Mouse (Mus musculus): ENCODE results near the gene Nabp2. TPM values are rescaled to one million over a fixed set of nuclear protein-coding genes. Genes with fewer than 3 reads are reported as not detected.
A peak's percentile ranks its signal among the peaks of the same experiment; 100 is the strongest.

Gene Nabp2
- polyA plus RNA-seq, 1 experiment from 2014 or later, result 127 TPM

- H3K27me3 ChIP-seq (ENCODE audit: control insufficient read depth, insufficient read depth, low read length), result no peaks in the 10 kb centered on the region
- peaks cover 60% of the 10 kb centered on the region for H3K36me3 ChIP-seq (ENCODE audit: control insufficient read depth, insufficient read depth, low read length)
- no peaks in the 10 kb centered on the region for H3K4me1 ChIP-seq (ENCODE audit: control insufficient read depth, insufficient read depth, low read length)
- no peak overlapping the region for H3K27ac ChIP-seq (ENCODE audit: low read depth, low read length)
- no peaks in the 10 kb centered on the region for H3K9me3 ChIP-seq (ENCODE audit: control insufficient read depth, low read length)
- no peak overlapping the region for H3K9ac ChIP-seq (ENCODE audit: low read length)
- 0 out of 2 replicates have a peak, but pooled peaks have one; percentile 27 for ATAC-seq (ENCODE audit: insufficient read depth, low FRiP score, low TSS enrichment)
- WGBS, result 94% methylated on average over 7 of the region's 7 CpGs
- no peak for DNase-seq (ENCODE audit: low spot score)
- H3K4me2 ChIP-seq (ENCODE audit: low read depth), result no peak overlapping the region
- no peak overlapping the region for H3K4me3 ChIP-seq (ENCODE audit: low read depth, low read length)
Observed at GRCm38 (mm10) chr10:128385902-128386301, 25.4 kb downstream of the Nabp2 start.

DNA sequence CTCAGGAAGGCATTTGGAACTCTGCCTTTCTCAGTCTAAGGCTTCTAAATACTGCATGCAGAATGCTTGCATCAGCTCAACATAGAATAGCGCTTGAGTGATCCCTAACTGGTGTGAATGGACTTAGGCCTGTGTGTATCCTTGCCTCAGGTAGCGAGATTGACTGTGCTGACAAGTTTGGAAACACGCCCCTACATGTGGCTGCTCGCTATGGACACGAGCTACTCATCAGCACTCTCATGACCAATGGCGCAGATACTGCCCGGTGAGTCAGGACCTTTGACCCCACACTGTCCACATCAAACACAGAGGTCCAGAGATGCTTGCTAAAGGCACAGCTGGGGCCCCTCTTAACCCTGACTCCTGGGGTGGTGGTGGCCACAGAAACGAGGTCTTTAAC, 28.8 kb downstream of the Nabp2 start:
- Histone ChIP-seq H3K4me2 (ENCODE audit: low read depth) (no peak overlapping the region), H3K27me3 (ENCODE audit: control insufficient read depth, insufficient read depth, low read length) (no peaks in the 10 kb centered on the region), H3K4me1 (ENCODE audit: control insufficient read depth, insufficient read depth, low read length) (peaks cover 10% of the 10 kb centered on the region), H3K9ac (ENCODE audit: low read length) (no peak overlapping the region), H3K9me3 (ENCODE audit: control insufficient read depth, low read length) (no peaks in the 10 kb centered on the region), H3K36me3 (ENCODE audit: control insufficient read depth, insufficient read depth, low read length) (peaks cover 45% of the 10 kb centered on the region), H3K27ac (ENCODE audit: low read depth, low read length) (no peak overlapping the region), H3K4me3 (ENCODE audit: low read depth, low read length) (no peak overlapping the region)
- ATAC-seq (ENCODE audit: insufficient read depth, low FRiP score, low TSS enrichment) (no peak), DNase-seq (ENCODE audit: low spot score) (no peak)
- 92% methylated on average over 8 of the region's 8 CpGs for WGBS

- DNase-seq (ENCODE audit: low spot score), result no peak
- WGBS, result 86% methylated on average over 5 of the region's 5 CpGs
- Histone ChIP-seq H3K36me3 (ENCODE audit: control insufficient read depth, insufficient read depth, low read length) (peaks cover 33% of the 10 kb centered on the region), H3K9ac (ENCODE audit: low read length) (no peak overlapping the region), H3K4me1 (ENCODE audit: control insufficient read depth, insufficient read depth, low read length) (peaks cover 10% of the 10 kb centered on the region), H3K9me3 (ENCODE audit: control insufficient read depth, low read length) (no peaks in the 10 kb centered on the region), H3K27me3 (ENCODE audit: control insufficient read depth, insufficient read depth, low read length) (no peaks in the 10 kb centered on the region), H3K4me3 (ENCODE audit: low read depth, low read length) (no peak overlapping the region), H3K27ac (ENCODE audit: low read depth, low read length) (no peak overlapping the region), H3K4me2 (ENCODE audit: low read depth) (no peak overlapping the region)
- no peak for ATAC-seq (ENCODE audit: insufficient read depth, low FRiP score, low TSS enrichment)
Observed at GRCm38 (mm10) chr10:128380565-128380964, 30.7 kb downstream of the Nabp2 start.

DNA sequence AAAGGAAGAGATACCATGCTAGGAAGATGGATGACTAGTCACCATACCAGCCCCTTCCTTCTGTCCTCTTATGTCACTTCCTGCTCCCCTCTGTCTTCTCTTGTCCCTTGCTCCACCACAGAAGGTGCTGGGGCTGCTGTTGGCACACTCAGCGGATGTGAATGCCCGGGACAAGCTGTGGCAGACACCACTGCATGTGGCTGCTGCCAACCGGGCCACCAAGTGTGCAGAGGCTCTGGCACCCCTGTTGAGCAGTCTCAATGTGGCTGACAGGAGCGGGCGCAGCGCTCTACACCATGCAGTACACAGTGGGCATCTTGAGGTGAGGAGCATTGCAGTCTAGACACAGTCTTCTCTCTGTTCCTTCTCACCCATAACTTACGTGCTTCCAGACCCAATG, 32.0 kb downstream of the Nabp2 start:
- H3K4me3 ChIP-seq (ENCODE audit: low read depth, low read length), result no peak overlapping the region; the same call in 1 of the 2 replicates
- no peak overlapping the region for H3K27ac ChIP-seq (ENCODE audit: low read depth, low read length)
- no peaks in the 10 kb centered on the region for H3K27me3 ChIP-seq (ENCODE audit: control insufficient read depth, insufficient read depth, low read length)
- H3K9ac ChIP-seq (ENCODE audit: low read length), result no peak overlapping the region
- peaks cover 33% of the 10 kb centered on the region for H3K36me3 ChIP-seq (ENCODE audit: control insufficient read depth, insufficient read depth, low read length)
- H3K9me3 ChIP-seq (ENCODE audit: control insufficient read depth, low read length), result no peaks in the 10 kb centered on the region
- no peak for ATAC-seq (ENCODE audit: insufficient read depth, low FRiP score, low TSS enrichment)
- no peak for DNase-seq (ENCODE audit: low spot score)
- WGBS, result 99% methylated on average over 7 of the region's 7 CpGs
- H3K4me2 ChIP-seq (ENCODE audit: low read depth), result no peak overlapping the region
- peaks cover 10% of the 10 kb centered on the region for H3K4me1 ChIP-seq (ENCODE audit: control insufficient read depth, insufficient read depth, low read length)

DNA sequence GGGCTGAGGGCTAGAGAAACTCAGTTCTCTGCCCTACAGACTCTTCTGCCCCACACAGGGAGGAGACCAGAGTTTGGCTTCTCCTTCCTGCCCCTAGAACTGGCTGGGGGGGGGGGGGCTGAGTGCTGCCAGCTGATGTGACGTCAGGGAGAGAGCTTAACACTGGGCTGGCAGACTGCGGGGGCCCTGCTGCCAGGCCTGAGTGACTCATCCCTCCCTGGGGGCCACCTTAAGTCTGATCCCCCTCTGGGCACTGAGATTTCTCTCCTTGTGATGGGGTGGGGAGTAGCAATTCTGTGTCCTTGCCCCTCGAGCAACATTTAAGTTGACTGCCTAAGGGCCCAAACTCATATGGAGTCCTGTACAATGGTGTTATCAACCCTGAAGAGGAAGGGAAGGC, 32.8 kb downstream of the Nabp2 start:
- Histone ChIP-seq H3K9me3 (ENCODE audit: control insufficient read depth, low read length) (no peaks in the 10 kb centered on the region), H3K9ac (ENCODE audit: low read length) (no peak overlapping the region), H3K4me1 (ENCODE audit: control insufficient read depth, insufficient read depth, low read length) (peaks cover 10% of the 10 kb centered on the region), H3K4me2 (ENCODE audit: low read depth) (peak overlapping the region; percentile 79), H3K4me3 (ENCODE audit: low read depth, low read length) (peak overlapping the region; percentile 99), H3K36me3 (ENCODE audit: control insufficient read depth, insufficient read depth, low read length) (peaks cover 30% of the 10 kb centered on the region), H3K27ac (ENCODE audit: low read depth, low read length) (no peak overlapping the region), H3K27me3 (ENCODE audit: control insufficient read depth, insufficient read depth, low read length) (no peaks in the 10 kb centered on the region)
- no peak for DNase-seq (ENCODE audit: low spot score)
- WGBS, result 70% methylated on average over 3 of the region's 3 CpGs
- no peak for ATAC-seq (ENCODE audit: insufficient read depth, low FRiP score, low TSS enrichment)

DNA sequence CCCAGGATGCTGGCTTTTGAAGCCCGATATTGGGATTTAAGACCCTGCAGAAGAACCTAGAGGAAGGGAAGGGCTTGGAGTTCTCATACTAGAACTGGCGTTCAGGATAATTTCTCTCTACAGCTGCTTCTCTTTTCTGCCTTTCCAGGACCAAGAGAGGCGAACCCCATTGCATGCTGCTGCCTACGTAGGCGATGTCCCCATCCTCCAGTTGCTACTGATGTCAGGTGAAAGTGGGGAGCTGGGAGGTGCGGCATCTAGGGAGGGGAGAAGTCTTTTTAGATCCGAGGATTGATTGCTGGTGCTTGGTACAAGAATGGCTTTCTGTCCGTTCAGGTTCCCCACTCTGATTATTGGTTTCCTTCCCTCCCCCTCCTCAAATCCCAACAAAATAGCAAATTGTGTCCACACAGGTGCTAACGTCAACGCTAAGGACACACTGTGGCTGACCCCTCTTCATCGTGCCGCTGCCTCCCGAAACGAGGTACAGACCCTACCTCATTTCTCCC, 33.3 kb downstream of the Nabp2 start:
- Histone ChIP-seq H3K4me3 (ENCODE audit: low read depth, low read length) (peak overlapping the region; percentile 99), H3K4me2 (ENCODE audit: low read depth) (peak overlapping the region; percentile 79), H3K27me3 (ENCODE audit: control insufficient read depth, insufficient read depth, low read length) (no peaks in the 10 kb centered on the region), H3K9ac (ENCODE audit: low read length) (peak overlapping the region; percentile 98), H3K9me3 (ENCODE audit: control insufficient read depth, low read length) (no peaks in the 10 kb centered on the region), H3K4me1 (ENCODE audit: control insufficient read depth, insufficient read depth, low read length) (peaks cover 10% of the 10 kb centered on the region), H3K36me3 (ENCODE audit: control insufficient read depth, insufficient read depth, low read length) (peaks cover 27% of the 10 kb centered on the region), H3K27ac (ENCODE audit: low read depth, low read length) (no peak overlapping the region)
- ATAC-seq (ENCODE audit: insufficient read depth, low FRiP score, low TSS enrichment), result no peak
- 59% methylated on average over 14 of the region's 14 CpGs for WGBS
- DNase-seq (ENCODE audit: low spot score), result no peak

DNA sequence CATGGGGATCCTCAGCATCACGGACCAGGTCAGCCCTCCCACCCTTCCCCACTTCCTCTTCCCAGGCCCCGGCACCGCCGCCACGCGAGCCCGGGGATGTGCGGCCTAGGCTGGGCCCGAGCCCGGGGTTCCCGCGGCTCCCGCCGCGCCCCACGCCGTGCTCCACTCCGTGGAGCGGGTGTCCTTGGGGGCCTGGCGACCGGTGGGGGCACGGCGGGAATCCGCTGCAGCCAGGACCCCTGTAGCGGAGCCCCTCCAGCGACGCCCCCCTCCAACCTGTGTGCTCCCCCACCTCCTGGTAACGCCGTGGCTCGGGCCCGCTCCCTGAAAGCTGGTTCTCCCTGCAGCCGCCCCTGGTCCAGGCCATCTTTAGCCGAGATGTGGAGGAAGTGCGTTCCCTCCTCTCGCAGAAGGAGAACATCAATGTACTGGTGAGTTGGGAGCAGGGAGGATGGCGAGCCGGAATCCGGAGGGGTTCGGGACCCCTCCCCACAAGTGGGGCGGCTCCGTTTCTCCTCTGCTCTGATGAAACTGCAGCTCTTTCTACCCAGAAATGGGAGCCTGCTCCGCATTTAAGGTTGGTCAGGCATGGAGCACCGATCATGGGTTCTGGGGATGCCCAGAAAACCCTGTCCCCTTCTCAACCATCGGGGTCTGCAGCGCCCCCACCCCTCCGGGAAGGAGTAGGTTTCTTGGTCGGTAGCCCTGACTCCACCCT, 33.9 kb downstream of the Nabp2 start:
- peak overlapping the region; percentile 99 for H3K4me3 ChIP-seq (ENCODE audit: low read depth, low read length)
- H3K4me1 ChIP-seq (ENCODE audit: control insufficient read depth, insufficient read depth, low read length), result peaks cover 10% of the 10 kb centered on the region
- H3K27ac ChIP-seq (ENCODE audit: low read depth, low read length), result peak overlapping the region; percentile 90
- peak overlapping the region; percentile 98 for H3K9ac ChIP-seq (ENCODE audit: low read length)
- ATAC-seq (ENCODE audit: insufficient read depth, low FRiP score, low TSS enrichment) (peak; percentile 84), DNase-seq (ENCODE audit: low spot score) (peak; percentile 74)
- no peaks in the 10 kb centered on the region for H3K9me3 ChIP-seq (ENCODE audit: control insufficient read depth, low read length)
- under 1% methylated on average over 46 of the region's 47 CpGs for WGBS
- peaks cover 21% of the 10 kb centered on the region for H3K36me3 ChIP-seq (ENCODE audit: control insufficient read depth, insufficient read depth, low read length)
- H3K27me3 ChIP-seq (ENCODE audit: control insufficient read depth, insufficient read depth, low read length), result no peaks in the 10 kb centered on the region
- H3K4me2 ChIP-seq (ENCODE audit: low read depth), result peak overlapping the region; percentile 79

DNA sequence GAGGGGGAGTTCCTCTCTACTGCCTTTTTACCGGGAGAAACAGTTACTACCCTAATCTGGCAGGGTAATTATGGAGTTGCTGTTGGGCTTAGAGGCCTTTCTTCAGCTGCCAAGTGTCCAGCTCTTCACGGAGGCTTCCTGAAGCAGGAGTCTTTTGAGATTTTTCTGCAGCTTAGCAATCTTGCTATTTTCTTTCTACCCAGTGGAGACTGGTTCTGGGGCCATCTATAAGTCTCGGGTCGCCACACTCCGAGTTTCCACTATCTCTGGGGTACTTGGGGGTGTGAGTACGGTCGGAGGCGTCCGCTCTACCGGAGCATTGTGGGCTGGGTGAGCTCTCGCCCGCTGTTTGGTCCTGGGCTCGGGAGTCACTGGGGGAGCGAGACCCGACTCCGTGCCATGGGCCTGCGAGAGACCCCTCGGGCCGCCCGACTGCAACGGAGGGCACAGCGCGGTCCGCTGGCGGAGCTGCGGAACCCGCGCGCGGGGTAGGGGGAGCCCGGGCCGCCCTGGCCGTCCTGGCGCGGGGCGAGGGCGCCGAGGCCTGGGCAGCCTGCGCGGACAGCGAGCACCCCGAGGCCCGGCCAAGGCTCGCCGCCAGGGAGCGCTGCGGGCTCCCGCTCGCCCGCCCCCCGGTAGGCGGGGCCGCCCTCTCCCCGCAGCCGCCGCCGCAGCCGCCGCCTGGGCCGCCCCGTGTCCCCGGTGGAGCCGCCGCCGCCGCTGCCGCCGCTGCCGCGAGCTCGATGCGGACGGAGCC, 34.7 kb downstream of the Nabp2 start, which contains the start of gene Ankrd52:
TSS of gene Ankrd52 (plus strand) at position 661 of the 757 bp plus-strand sequence.
- DNase-seq (ENCODE audit: low spot score), result peak; percentile 89
- H3K4me3 ChIP-seq (ENCODE audit: low read depth, low read length), result peak within 1 kb of the TSS; percentile 99
- H3K27ac ChIP-seq (ENCODE audit: low read depth, low read length), result peak within 1 kb of the TSS; percentile 90
- H3K36me3 ChIP-seq (ENCODE audit: control insufficient read depth, insufficient read depth, low read length), result peaks cover 14% of the 10 kb centered on the region
- H3K9me3 ChIP-seq (ENCODE audit: control insufficient read depth, low read length), result no peaks in the 10 kb centered on the region
- under 1% methylated on average over 36 of the region's 73 CpGs for WGBS
- H3K27me3 ChIP-seq (ENCODE audit: control insufficient read depth, insufficient read depth, low read length), result no peaks in the 10 kb centered on the region
- H3K4me1 ChIP-seq (ENCODE audit: control insufficient read depth, insufficient read depth, low read length), result peaks cover 10% of the 10 kb centered on the region
- peak within 1 kb of the TSS; percentile 98 for H3K9ac ChIP-seq (ENCODE audit: low read length)
- peak; percentile 91 for ATAC-seq (ENCODE audit: insufficient read depth, low FRiP score, low TSS enrichment)
- H3K4me2 ChIP-seq (ENCODE audit: low read depth), result peak within 1 kb of the TSS; percentile 79
